Mouse (Mus musculus) thymus, postnatal 10 days (tissue): ENCODE measurements at regions not wholly inside any gene's neighbourhood (a gene's known extent, or its start where the extent isn't known, plus 50 kb on each side); places are given as distances from the start of the nearest gene placed in this dataset.

Experiments
- DNase-seq, 2 experiments: peaks; one replicate each; pipeline ENCODE4 v3.0.0; 2021; ENCODE audit warnings: low spot score in 2 of 2

DNA sequence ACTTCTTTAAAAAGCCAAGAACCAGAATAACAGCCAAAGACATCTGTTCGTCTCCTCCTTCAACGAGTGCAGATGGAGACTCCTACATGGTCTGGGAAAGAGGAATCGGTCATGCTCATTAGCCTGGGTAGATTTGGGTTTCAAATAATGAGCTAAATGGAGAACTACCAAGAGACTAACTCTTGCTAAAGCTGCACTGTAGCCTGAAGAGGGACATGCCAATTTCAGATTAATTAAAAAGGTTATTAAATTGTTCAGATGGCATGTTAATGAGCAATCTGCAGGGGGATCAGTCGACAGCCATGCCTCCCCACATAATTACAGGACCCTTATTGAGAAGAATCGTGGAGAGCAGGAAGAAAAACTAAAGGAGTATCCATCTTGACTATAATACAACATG, 386.1 kb downstream of the Nedd1 start:
- DNase-seq = no peak

DNA sequence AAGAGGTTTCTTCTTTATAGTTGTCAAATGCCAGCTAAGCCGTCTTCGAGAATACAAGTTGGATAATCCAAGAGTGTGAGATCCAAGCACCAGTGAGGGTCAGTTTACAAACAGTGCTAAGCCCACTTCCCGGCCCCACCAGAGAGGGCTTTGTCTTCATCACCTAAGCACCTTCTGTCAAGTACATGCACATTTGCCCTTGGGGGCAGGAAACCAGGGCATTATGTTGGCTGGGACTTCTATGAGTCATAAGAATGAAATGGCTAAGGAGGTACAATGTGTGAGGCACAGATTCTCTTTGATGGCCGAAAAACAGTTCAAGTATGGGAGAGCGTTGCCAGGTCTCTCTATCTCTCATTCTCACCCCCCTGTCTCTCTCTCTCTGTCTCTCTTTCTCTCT, 387.1 kb downstream of the Nedd1 start:
- no peak for DNase-seq

DNA sequence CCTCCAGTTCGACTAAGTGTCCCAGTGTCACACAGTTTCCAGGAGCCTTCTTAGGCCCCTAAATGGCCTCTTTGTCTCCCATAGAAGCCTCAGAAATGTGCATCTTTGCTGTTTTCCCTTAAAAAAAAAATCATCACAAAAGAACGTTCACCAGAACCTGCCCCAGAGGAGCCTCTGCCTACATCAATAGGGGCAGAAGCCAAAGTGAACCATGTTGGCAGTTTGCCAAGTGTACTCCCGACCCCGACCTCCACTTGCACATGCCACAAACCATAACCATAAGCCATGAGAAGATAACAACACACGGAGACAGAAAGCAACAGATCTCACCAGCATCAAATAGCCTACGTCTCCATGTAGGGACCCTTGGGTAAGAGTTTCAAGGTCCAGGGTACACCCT, 388.4 kb downstream of the Nedd1 start:
- no peak for DNase-seq

DNA sequence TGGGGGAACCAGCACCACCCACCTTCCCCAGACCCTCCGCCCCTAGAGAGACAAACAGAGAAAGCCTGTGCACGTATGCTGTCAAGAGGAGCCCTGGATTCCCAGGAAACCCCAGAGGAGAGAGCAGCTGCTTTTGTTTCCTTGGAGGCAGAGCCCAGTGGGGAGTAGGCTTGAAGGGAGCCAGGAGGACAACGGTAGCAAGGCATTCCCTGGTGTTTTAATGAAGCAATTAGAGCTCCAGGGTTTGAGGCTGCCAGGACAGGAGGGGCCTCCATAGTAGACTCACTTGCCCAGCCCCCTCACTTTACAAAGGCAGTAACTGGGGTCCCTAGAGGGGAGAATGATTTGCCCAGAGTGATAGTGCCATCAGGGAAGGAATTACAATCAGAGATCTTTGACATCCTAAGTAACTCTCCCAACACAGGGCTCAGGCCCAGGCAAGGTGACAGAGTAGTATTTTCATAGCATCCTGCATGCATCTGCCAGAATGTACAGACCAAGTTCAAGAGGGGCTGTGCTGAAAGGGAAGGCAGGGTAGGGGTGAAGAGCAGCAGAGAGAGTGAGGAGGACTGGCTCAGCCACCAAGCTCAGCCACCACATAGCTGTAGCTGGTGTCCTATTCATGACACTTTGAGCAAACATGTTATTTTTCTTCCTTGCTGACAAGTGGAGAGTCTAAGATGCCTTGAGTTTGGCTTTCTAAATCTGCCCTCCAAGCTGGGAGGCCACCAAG, 389.0 kb downstream of the Nedd1 start:
- DNase-seq = no peak

DNA sequence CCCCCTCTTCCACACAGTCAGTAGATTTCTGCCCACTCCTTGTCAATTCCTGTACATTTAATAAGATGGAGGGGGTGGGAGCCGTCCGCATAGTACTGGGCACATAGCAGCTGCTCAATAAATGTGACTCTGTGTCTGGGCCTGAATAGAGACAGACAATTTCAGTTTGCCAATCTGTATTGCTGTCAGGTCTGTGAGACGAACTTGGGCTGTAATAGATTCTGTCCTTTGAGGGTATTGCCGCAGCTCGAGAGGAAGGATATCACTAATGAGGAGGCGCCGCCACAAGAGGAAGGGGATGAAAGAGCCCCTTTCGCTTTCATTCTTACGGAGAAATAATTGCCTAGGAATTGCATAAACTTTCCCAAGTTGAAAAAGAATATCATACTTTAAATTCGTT, 392.1 kb downstream of the Nedd1 start:
- no peak for DNase-seq

DNA sequence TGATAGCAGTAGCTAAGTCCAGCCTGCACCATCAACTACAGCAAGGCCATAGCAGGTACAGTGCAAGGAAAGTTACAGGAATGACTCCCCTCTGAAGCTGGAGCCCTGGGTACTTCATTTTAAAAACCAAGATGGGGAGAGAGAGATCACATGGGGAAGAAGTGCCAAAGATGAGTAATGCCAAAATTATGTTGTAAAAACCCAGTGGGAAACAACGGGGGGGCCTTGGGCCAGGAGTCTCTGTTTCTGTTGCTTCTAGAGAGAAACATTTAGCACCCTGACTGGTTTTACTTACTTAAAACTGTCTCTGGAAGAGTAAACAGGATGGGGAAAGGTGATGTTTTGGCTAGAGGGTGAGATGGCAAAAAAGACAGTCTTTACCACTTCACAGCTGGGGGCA, 392.6 kb downstream of the Nedd1 start:
- DNase-seq = no peak

DNA sequence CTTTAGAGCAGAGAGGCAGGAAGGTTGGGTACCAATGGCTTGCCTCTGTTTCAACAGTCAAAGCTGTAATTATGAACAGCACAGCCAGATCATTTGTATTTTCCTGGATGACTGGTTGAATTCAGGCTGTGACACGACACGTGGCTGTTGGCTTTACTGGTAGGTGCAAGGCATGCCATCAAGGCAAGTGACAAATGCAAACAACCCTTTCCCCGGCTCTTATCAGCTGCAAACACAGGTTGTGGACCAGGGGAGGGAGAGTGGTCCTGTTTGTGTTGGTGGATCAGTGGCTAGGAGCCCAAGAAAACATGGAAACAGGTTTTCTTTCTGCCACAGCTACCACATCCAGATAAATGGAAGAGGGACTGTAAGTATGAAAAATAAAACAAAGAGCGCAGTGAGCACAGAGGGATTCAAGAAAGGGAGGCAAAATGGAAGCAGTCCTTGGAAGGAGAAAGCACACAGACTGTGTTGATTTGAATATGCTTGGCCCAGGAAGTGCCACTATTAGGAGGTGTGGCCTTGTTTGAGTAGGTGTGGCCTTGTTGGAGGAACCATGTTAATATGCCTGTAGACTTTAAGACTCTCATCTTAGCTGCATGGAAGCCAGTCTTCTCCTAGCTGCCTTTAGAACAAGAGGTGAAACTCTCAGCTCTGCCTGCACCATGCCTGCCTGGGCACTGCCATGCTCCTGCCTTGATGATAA, 396.8 kb downstream of the Nedd1 start:
- no peak for DNase-seq

DNA sequence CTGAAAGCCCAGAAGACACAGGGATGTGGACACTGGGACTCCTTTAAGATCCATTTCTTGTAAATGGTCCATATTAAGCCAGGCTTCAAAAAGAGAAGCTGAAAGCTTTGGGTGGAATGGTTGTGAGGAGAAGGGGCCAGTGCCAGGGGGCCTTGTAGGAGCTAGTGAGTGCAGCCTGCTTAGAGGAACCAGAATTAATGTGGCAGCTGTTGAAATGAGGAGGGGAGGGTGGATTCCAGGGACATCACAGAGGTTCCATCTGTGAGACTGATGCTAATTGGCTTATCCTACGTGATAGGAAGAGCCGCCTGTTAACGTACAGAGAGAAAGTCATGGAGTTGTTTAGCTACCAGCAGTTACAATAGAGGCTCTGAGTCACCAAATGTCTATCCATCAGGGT, 407.6 kb downstream of the Nedd1 start:
- no peak for DNase-seq

DNA sequence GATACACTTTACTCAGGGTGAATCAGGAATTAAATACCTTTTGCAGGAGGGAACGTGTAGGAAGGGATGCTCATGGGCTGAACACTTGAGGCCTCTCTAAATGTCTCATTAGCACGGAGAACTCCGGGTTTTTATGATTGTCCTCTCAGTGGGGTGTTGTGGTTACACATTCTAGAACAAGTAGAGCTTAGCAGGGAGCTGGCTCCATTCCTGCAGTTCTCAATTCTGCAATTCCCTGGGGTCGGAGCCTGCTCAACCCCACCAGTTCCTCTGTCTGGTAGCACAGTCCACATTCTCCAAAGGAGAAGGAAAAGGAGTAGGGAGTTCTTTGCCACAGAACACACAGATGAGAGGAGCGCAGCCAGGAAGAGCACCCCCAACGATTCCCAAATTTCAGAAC, 409.9 kb downstream of the Nedd1 start:
- no peak for DNase-seq

DNA sequence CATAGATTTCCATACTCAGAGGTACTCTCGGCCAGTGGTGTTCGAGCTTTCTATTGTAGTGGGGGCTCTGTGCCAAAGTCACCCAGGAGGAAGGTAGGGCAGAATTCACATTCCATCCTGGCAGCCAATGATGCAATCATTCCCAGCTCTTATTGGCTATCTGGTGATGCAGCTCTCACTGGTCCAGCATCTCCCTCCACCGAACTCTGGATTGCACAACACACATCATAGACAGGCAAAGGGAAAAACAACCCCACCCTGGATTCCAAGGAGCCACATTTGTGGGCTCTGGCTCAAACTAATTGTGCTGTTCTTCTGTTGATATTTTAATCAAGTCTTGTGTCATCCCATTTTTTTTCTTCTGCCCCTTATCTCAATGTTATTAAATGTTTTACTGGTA, 413.6 kb downstream of the Nedd1 start:
- no peak for DNase-seq

DNA sequence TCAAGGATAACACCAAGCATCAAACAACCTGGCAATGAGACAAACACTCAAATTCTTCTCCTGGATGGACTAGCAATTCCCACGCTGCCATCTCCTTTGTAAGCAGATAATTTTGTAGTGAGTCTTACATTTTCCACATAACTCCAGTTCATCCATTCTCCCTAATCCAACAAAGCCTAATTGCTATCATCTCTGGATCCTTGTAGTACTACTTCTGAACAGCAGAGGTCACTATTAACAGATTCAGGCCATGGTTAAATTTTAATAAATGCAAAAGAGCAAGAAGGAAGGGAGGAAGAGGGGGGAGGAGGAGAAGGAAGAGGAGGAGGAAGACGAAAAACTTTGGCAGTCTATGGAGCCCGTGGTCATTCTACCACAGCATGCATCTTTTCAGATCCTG, 414.4 kb downstream of the Nedd1 start:
- DNase-seq = no peak

DNA sequence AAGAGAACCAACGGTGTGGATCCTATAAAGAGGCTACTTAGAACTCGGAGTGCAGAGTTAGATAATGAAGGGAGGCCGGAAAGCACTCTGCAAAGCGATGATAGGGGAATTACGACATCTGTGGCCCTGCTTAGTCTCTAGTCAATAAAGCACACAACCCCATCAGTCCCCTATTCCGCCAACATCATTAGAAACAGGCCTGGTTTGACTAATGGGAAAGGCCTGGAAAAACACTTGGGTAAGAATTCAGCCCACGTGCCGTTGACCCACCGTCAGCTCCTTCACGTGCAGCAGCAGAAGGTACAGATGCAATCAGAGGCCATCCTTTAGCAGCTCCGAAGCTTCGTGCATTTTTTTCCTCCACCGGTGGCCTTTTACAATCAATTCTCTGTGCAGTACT, 423.5 kb downstream of the Nedd1 start:
- DNase-seq = no peak

DNA sequence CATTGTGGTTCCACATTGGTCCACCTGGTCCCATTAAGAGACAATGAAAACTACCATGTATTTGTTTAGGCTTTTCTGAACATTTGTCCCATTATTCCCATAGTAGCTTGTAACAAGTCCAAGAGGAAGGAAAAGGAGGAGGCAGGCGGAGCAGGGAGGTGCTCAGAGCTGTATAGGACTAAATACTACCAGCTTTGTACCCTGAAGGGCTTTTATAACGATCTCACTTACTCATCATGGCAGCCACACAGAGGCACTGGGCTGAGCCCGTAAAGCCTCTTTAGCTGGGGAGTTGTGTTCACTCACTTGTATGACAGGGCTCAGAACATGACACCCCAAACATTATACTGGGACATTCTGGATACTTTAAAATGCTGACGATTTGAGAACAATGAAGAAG, 425.4 kb downstream of the Nedd1 start:
- DNase-seq = no peak

DNA sequence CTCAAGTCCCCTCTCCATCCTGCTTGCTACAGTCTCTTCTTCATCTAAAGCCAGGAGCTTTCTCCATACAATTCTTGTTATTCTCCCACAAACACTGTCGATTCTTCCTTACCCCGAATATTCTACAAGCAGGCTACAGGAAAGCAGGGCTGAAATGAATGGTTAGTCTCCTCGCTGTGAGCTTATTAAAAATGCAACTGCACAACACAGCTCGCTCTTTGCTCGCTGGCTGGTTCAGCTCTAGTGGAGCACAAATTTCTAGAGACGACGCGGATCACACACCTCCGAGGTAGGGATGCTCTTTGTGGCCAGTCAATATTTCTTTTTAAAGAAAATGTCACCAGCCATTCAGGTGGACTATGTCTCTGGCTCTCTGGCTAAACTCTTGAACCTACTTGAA, 425.9 kb downstream of the Nedd1 start:
- no peak for DNase-seq

DNA sequence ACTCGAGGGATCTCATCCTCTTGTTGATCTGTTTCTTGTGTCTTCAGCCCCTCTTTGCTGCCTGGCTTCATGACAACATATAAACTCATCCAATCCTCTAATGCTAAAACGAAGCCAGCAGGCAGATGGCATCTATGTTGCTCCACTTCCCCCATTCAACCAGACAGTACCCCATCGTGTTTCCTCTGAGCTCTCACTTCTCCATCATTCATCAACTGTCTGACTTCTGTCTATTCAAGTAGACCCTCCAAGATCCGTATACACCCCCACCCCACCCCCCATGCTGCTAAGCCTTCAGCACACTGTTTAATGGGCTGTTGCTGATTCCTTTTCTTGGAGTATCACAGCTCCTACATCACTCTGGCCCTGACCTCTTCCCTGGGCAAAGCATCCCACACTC, 429.0 kb downstream of the Nedd1 start:
- no peak for DNase-seq

DNA sequence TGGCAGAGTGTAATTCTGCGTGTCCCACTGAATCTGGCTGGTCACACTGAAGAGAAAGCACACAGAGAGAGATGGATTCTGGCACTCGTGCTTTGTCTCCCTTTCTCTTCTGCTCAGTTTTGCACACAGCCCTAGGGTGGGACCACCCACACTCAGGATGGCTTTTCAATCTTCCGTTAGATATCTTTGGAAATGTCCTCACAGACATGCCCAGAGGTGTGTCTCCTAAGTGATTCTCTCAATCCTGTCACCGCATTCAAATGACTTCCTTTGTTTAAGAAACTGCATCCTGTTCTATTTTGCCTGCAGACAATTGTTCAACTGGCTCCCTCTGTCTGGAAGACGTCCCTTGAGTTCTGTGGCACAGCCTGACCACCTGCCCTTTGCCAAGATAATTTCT, 433.0 kb downstream of the Nedd1 start:
- DNase-seq = no peak

DNA sequence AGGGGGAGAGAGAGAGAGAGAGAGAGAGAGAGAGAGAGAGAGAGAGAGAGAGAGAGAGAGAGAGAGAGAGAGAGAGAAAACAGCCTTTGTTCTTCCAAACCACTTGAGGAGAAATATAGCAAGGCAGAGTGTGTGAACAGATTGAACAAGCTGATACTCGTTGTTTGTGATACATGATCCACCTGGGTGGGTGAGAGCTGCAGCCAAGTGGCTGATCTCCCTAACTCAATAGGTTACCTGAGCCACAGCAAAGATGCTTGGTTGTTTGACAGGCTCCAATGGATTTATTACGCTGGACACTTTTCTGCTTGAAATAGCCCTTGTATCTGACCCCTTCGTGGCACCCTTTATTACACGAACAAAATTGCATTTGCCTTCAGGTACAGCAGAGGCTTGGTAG, 438.0 kb downstream of the Nedd1 start:
- no peak for DNase-seq

DNA sequence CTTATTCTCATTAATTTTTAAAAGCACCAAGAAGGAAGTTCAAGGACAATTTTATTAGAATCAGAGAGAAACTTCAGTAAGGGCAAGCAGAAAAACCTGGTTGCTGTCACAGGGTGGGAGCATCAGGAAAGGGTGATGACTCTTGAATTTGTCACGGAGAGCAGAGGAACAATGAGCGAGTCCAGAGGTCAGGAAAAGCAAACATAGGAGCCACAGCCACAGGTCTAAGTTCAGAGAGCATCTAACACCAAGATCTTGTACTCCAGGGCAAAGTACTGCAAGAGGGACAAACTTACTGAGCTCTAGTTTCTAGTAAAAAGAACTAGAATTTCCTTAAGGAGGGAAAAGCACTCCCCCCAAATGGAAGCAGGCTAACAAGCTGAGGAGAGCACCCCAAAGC, 444.2 kb downstream of the Nedd1 start:
- no peak for DNase-seq

DNA sequence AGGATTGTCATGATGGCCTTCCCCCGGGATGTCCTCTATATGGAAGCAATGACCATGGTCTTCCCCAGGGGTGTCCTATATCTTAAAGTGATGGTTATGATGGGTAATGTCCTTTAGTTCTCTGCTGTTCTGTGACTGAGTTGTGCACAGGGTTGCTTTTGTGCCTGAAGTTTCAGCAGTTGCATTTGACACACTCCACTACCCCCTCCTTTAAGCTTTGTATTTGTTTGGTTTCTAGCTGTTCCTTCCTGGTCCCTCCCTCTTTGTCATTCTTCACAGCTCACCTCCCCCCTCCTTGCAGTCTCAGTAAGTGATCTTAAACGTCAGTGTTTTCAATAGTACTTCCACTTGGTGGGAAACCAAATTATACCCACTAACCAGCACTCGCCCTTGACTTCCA, 464.4 kb downstream of the Nedd1 start:
- no peak for DNase-seq

DNA sequence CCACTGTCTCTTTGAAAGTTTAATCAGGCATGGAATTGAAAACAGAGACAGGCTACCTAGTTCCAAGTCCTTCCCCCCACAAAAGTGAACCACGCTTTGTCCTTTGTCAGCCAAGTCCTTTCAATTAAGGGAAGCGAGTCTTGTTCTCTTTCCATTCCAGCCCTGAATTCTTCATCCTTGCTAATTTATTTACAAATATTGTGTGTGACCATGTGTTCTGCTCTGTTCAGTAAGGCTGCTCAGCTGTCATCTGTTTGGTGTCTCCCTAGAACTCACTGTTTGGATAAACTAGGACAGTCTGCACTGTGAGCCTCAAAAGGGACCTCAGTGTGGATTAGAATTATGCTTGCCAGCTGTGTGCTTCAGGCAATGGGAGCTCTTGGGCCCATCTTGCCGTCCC, 473.6 kb downstream of the Nedd1 start:
- no peak for DNase-seq

DNA sequence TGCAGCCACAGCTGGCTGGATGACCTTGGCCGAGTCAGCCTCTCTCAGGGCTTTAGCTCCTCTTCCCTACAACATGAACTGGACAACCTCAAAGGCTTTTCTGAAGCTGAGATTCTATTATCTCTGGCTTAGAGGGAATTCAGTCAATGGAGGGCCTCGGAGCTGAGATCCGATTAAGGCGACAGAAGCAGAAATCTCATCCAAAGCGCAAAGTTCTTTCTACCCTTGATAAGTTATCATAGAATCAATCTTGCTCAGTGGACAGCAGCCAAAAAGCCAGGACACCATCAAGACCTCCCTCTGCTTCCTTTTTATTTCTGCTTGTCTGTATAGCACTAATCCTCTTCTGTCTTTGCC, 474.8 kb downstream of the Nedd1 start:
- no peak for DNase-seq

DNA sequence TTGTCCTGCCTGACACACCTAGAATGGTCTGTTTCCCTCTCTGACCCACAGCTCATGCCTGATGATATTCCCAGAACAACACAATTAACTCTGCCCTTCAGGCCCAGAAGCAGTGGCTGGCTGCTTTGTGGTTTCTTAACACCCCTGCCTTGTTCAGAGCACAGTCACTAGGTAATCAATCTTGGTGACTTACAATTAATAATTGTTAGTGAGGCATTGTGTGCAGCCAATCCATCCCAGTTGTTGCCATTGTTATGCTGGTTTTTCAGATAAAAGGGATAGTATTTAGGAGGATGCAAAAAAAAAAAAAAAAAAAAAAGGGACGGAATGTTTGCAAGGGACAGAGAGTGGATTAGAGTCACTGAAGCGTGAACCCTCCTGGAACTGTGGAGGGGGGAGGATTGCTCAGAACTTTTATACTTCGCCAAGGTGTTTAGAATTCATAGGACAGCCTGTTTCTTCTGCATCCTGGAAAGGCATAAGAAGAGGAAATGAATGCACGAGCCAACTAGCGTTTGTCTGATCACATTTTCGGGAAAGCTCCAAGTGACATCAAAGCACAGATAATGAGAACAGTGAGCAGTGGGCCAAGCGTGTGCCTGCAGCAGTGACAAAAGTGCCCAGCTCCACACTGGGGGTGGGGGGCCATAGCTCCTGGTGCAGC, 475.3 kb downstream of the Nedd1 start:
- no peak for DNase-seq

DNA sequence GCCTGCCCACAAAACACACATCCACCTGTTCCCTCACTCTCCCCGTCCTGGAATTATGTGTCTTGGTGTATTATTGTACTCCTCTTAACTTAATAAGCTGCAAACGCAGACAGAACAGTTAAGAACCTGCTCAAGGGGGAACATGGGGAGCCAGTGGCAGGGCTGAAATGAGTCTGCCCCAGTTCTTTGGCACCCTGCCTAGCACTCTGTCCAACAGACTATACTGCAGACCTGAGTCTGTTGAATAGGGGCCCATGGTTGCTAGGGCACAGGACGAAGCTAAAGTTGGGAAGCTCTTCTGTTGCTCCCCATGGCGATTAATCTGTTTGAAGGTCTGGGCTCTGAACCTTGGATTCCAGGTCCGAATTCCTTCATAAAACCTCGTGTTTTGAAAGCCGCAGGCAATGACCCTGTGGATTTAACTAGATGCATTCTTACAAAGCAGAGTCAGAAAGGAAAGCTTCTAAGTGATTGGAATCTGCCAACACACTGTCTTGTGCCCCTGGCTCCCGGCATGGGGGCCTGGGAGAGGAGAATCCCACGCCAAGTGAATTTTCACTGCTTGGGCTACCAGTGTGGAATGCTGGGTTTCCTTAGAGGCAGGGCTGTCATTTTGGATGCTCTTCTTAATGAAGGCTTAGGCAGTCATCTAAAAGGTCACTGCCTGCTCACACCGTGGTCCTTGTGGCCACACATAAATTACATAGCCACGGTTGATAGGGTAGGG, 479.3 kb downstream of the Nedd1 start:
- DNase-seq = no peak
